Mouse (Mus musculus) intestine, embryonic 16.5 days (tissue): ENCODE measurements around the gene Ildr2. TPM values are rescaled to one million over a fixed set of nuclear protein-coding genes. Genes with fewer than 3 reads are reported as not detected.

Experiments used
- ATAC-seq: fragments of 200-750 bp; cut with Nextera tagmentation; 2 replicates; pipeline ENCODE4 v1.8.0; 2017; ENCODE audit warnings: moderate TSS enrichment, moderate library complexity
- H3K27ac ChIP-seq: fragments of 300-500 bp; sonication (generic); 2 replicates; pipeline ENCODE4 v1.5.1; 2014; ENCODE audit warnings: mild to moderate bottlenecking, low read length
- H3K27me3 ChIP-seq: fragments of 300-500 bp; sonication (generic); replicated peaks from 2 replicates; pipeline ENCODE4 v1.6.1; 2014; ENCODE audit warnings: low read length, control low read depth, mixed read lengths; ENCODE audit not compliant: control insufficient read depth, insufficient read depth
- H3K36me3 ChIP-seq: fragments of 300-500 bp; sonication (generic); 2 replicates; pipeline ENCODE4 v1.6.1; 2014; ENCODE audit warnings: low read length, control low read depth; ENCODE audit not compliant: control insufficient read depth, insufficient read depth
- H3K4me1 ChIP-seq: fragments of 300-500 bp; sonication (generic); 2 replicates; pipeline ENCODE4 v1.6.1; 2014; ENCODE audit warnings: low read length, control low read depth, mixed read lengths; ENCODE audit not compliant: control insufficient read depth, insufficient read depth
- H3K4me2 ChIP-seq: fragments of 300-500 bp; sonication (generic); 2 replicates; pipeline ENCODE4 v1.6.1; 2014; ENCODE audit warnings: low read depth, low read length, control low read depth
- H3K4me3 ChIP-seq: fragments of 300-500 bp; sonication (generic); 2 replicates; pipeline ENCODE4 v1.5.1; 2014; ENCODE audit warnings: mild to moderate bottlenecking, low read length
- H3K9ac ChIP-seq: fragments of 300-500 bp; sonication (generic); 2 replicates; pipeline ENCODE4 v1.6.1; 2014; ENCODE audit warnings: low read depth, low read length
- H3K9me3 ChIP-seq: fragments of 300-500 bp; sonication (generic); 2 replicates; pipeline ENCODE4 v1.6.1; 2016; ENCODE audit warnings: low read length, control low read depth; ENCODE audit not compliant: control insufficient read depth
- WGBS: fragments of 180-500 bp; shearing (Covaris S2); extraction: QIAGEN DNeasy Blood & Tissue Kit; methylation state at CpG from one replicate; pipeline ENCODE4 v1.1.7; 2014; 5-methylcytosine and 5-hydroxymethylcytosine counted together
- polyA plus RNA-seq: library from polyadenylated mRNA; unstranded; fragments of >200 nt; fragmentation: Nextera tagmentation; extraction: Ambion mirVana; gene quantifications from 2 replicates; pipeline ENCODE4 v1.2.1, GENCODE M21; 2015

Gene Ildr2
- polyA plus RNA-seq, 1 experiment from 2014 or later, result 0.27 TPM

GRCm38 (mm10) chr1:166313637-166314036 is 59.7 kb downstream of the Ildr2 start:
- Histone ChIP-seq H3K9me3 (no peaks in the 10 kb centered on the region), H3K4me3 (no peak overlapping the region), H3K9ac (no peak overlapping the region), H3K27me3 (peaks cover 16% of the 10 kb centered on the region), H3K36me3 (no peaks in the 10 kb centered on the region), H3K27ac (no peak overlapping the region), H3K4me2 (no peak overlapping the region), H3K4me1 (peaks cover 6% of the 10 kb centered on the region; the same call in 1 of the 2 replicates)
- WGBS, result 68% methylated on average over 1 of the region's 1 CpGs
- no peak for ATAC-seq

- Histone ChIP-seq H3K9ac (no peak overlapping the region), H3K4me1 (no peaks in the 10 kb centered on the region)
- WGBS, result 79% methylated on average over 4 of the region's 4 CpGs
Measured at GRCm38 (mm10) chr1:166315706-166316105, 61.8 kb downstream of the Ildr2 start.

DNA sequence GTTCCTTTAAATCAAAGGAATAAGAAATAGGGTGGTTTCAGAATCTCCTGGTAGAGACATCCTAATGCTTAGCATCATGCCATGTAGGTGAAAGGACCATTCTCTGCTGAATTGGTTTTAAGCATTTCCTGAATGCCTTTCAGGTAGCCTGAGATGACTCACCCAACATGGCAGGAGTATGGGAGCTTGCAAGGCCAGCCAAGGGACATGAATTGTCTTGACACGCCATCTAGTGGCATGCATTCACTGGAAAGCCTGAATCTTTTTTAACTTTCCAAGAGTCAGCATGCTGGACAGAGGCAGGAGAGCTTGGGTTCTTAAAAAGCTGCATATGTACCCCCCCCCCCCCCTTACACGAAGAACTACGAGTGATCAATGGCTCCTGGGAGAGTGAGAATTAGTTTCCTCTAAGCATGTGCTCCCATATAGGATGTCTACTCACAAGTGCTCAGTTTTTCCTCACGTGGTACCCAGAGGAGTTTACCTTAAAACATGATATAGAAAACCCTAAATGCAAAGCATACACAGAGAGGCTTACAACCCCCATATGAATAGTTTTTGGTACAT is 65.3 kb downstream of the Ildr2 start:
- no peak overlapping the region for H3K4me2 ChIP-seq
- 14% methylated on average over 4 of the region's 4 CpGs for WGBS
- H3K9ac ChIP-seq, result no peak overlapping the region
- H3K27me3 ChIP-seq, result no peaks in the 10 kb centered on the region
- no peak overlapping the region for H3K27ac ChIP-seq
- H3K9me3 ChIP-seq, result no peaks in the 10 kb centered on the region
- H3K36me3 ChIP-seq, result no peaks in the 10 kb centered on the region
- H3K4me3 ChIP-seq, result no peak overlapping the region
- ATAC-seq, result 0 out of 2 replicates have a peak, but pooled peaks have one; percentile 21
- no peaks in the 10 kb centered on the region for H3K4me1 ChIP-seq

More at GRCm38 (mm10) chr1:166315706-166316105, 61.8 kb downstream of the Ildr2 start:
- Histone ChIP-seq H3K27ac (no peak overlapping the region), H3K9me3 (no peaks in the 10 kb centered on the region), H3K4me3 (no peak overlapping the region), H3K36me3 (no peaks in the 10 kb centered on the region), H3K27me3 (0 out of 2 replicates have a peak, but pooled peaks cover 2% of the 10 kb centered on the region), H3K4me2 (no peak overlapping the region)
- ATAC-seq, result no peak

DNA sequence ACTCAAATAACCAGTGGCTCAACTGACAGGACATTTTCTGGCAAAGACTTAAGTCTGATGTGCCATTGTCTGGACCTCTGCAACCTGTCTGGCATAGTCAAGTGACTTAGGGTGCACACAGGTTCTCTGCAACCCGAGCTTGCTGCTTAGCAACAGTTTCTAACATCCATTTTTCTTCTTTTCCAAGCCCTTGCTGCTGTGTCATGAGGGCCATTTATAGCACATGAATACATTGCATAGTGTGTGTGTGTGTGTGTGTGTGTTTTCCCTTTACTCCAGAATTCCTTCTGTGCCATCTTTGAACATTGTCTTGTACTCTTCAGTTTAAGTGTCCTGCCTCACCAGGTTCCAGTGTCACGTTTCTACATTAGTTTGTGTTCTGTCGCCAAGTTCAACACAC is 72.5 kb downstream of the Ildr2 start:
- no peak overlapping the region for H3K4me3 ChIP-seq
- H3K4me1 ChIP-seq, result no peaks in the 10 kb centered on the region
- no peak overlapping the region for H3K9ac ChIP-seq
- no peaks in the 10 kb centered on the region for H3K9me3 ChIP-seq
- ATAC-seq, result no peak
- WGBS, result 72% methylated on average over 3 of the region's 3 CpGs
- H3K36me3 ChIP-seq, result no peaks in the 10 kb centered on the region
- H3K4me2 ChIP-seq, result no peak overlapping the region
- no peaks in the 10 kb centered on the region for H3K27me3 ChIP-seq
- H3K27ac ChIP-seq, result no peak overlapping the region

DNA sequence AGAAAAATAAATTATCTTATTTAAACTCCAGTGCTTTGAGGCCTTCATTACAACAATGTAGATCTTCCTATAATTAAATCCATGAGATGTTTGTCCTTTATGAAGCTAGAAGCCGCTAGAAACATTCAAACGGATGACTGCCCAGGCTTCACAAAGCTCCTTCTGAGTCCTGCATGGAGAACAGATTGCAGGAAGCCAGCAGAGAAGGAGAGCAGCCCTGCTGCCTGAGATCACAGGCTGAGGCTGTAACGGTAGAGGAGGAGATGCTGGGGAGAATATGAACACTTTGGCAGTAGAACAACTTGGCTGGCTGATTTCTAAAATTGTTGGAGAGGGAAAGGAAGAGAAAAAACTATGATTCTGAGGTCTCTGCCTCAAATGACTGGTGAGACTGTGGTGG is 76.8 kb downstream of the Ildr2 start:
- H3K4me1 ChIP-seq, result no peaks in the 10 kb centered on the region
- H3K9ac ChIP-seq, result no peak overlapping the region
- 60% methylated on average over 3 of the region's 3 CpGs for WGBS
- no peak overlapping the region for H3K27ac ChIP-seq
- no peaks in the 10 kb centered on the region for H3K9me3 ChIP-seq
- no peaks in the 10 kb centered on the region for H3K27me3 ChIP-seq
- H3K36me3 ChIP-seq, result no peaks in the 10 kb centered on the region
- H3K4me3 ChIP-seq, result no peak overlapping the region
- no peak for ATAC-seq
- no peak overlapping the region for H3K4me2 ChIP-seq

- Histone ChIP-seq H3K27me3 (no peaks in the 10 kb centered on the region), H3K4me3 (no peak overlapping the region), H3K9ac (no peak overlapping the region), H3K9me3 (no peaks in the 10 kb centered on the region), H3K27ac (no peak overlapping the region), H3K36me3 (no peaks in the 10 kb centered on the region), H3K4me1 (no peaks in the 10 kb centered on the region), H3K4me2 (no peak overlapping the region)
- no peak for ATAC-seq
- WGBS, result 88% methylated on average over 6 of the region's 6 CpGs
Measured at GRCm38 (mm10) chr1:166339110-166339509, 85.2 kb downstream of the Ildr2 start.

GRCm38 (mm10) chr1:166342060-166342459 is 88.1 kb downstream of the Ildr2 start:
- ATAC-seq, result no peak
- Histone ChIP-seq H3K9me3 (no peaks in the 10 kb centered on the region), H3K27ac (no peak overlapping the region), H3K4me1 (no peaks in the 10 kb centered on the region), H3K4me2 (no peak overlapping the region), H3K4me3 (no peak overlapping the region), H3K27me3 (no peaks in the 10 kb centered on the region), H3K9ac (no peak overlapping the region), H3K36me3 (no peaks in the 10 kb centered on the region)
- WGBS, result 77% methylated on average over 2 of the region's 2 CpGs

DNA sequence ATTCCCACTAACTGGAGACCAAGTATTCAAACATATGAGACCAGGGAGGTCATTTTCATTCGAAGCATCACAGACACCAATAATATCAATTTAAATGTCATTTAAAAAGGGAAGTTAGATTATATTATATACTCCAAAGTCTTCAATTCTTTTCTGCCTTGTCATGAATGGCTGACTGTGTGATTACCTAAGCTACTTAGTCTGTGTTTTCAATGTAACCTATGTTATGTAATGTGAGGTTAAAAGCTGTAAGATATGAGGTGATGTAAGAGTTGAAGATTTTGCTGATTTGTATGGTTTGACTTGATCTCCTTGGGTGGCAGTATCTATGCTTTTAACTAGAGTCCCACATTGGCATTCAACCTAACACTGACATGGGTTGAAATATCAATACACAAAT is 88.6 kb downstream of the Ildr2 start:
- Histone ChIP-seq H3K27me3 (no peaks in the 10 kb centered on the region), H3K9me3 (no peaks in the 10 kb centered on the region), H3K27ac (no peak overlapping the region), H3K4me1 (no peaks in the 10 kb centered on the region), H3K36me3 (no peaks in the 10 kb centered on the region), H3K9ac (no peak overlapping the region), H3K4me3 (no peak overlapping the region), H3K4me2 (no peak overlapping the region)
- ATAC-seq, result no peak
- 87% methylated on average over 1 of the region's 1 CpGs for WGBS

DNA sequence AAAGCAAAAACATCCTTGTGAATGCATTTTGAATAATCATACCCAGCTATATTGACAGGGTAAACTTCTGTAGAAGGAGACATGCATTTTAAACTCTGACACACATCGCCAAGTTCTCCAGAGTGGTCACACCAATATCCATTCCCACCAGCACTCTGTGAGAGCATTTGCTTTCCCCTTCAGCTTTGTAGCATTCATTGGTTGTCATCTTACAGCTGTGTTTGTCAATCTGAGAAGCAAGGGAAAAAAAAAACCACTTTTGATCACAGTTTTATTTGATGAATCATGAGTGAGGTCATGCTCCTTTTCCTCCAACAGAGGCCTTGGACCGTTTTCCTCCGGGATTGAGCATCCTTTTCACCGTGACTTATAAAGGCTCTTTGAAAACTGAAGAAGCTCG is 89.6 kb downstream of the Ildr2 start:
- H3K9ac ChIP-seq, result no peak overlapping the region
- WGBS, result 66% methylated on average over 5 of the region's 5 CpGs
- no peak for ATAC-seq
- no peaks in the 10 kb centered on the region for H3K27me3 ChIP-seq
- no peak overlapping the region for H3K4me3 ChIP-seq
- no peak overlapping the region for H3K27ac ChIP-seq
- H3K4me1 ChIP-seq, result no peaks in the 10 kb centered on the region
- H3K4me2 ChIP-seq, result no peak overlapping the region
- no peaks in the 10 kb centered on the region for H3K9me3 ChIP-seq
- no peaks in the 10 kb centered on the region for H3K36me3 ChIP-seq
